Mouse (Mus musculus) brain, embryonic 14.5 days (tissue): ENCODE results near the gene Pcbp4. TPM values are rescaled to one million over a fixed set of nuclear protein-coding genes. Genes with fewer than 3 reads are reported as not detected.
"Not testable (repeated sequence)": the region's sequence is repeated elsewhere in the genome, so short reads cannot be mapped to it uniquely, and the experiment has no call there.

ENCODE experiments used
- DNase-seq: peaks from one replicate; pipeline ENCODE4 v3.0.0-alpha.2; 2011; ENCODE audit warnings: low read depth
- CTCF ChIP-seq: fragments of 200-500 bp; IDR thresholded peaks from 2 replicates; pipeline ENCODE4 v1.5.1; 2012; ENCODE audit warnings: inconsistent platforms, mild to moderate bottlenecking, moderate library complexity, borderline replicate concordance; ENCODE audit not compliant: insufficient read depth, insufficient read length; ENCODE audit errors: extremely low read depth
- POLR2A ChIP-seq: fragments of 200-500 bp; IDR thresholded peaks from 2 replicates; pipeline ENCODE4 v1.6.1; 2012; ENCODE audit warnings: mild to moderate bottlenecking, inconsistent platforms, borderline replicate concordance; ENCODE audit not compliant: poor library complexity, insufficient read depth, insufficient read length, severe bottlenecking; ENCODE audit errors: extremely low read depth
- polyA plus RNA-seq: library from polyadenylated mRNA; depleted of rRNA; stranded (reverse); fragments of >200 nt; gene quantifications from 2 replicates; pipeline ENCODE4 v1.2.3, GENCODE M21; 2012

Gene Pcbp4
- polyA plus RNA-seq, 1 experiment, result 607 TPM

DNA sequence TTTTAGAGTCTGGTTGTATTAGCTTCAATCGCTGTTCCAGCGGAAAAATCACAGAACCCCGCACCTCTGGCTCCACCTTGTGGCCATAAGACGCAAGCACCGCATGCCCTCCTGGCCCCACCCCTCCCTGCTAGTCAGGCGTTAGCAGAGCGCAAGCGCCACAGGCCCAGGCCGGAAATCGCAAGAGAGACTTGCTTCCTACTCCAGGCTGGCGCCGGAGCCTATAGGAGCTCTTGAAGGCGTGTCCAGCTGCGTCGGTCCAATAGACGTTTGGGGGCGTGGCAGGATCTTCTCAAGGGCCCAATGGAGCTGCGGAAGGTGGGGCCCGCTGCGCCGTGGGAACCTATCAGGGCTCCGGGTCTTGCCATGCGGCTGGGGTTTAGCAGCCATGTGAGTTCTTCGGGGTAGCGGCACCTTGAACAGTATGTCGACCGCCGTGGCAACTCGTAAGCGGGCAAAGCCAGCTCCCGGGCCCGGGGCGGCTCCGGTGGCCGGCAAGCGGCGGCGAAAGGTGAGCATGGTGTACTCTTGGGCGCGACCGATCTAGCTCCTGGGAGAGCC is 23.9 kb downstream of the Pcbp4 start, which contains the start of gene Parp3:
Parp3 (minus strand) TSS at position 26 of the 561 bp plus-strand sequence.
- peak; percentile 100 for DNase-seq
- TF ChIP-seq CTCF (peak; percentile 98), POLR2A (peak; percentile 17; the same call in 1 of the 2 replicates)

DNA sequence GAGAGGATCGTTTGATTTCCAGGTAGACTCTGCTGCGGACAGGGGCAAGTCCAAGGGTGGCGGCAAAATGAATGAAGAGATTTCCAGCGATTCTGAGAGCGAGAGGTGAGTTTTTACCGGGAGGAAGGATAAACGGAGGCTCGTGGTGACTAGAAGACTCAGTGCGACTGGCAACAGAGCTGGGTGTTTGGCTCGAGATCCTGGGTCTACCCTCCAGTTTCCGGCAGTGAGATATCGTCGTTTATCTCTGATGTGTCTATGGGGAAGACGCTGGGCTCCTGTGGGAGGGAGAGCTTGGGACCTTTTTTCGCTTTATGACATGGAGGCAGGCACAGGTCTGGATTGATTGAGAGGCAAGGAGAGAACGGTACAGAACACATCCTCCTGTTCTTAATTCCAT is 24.6 kb downstream of the Pcbp4 start:
- no peak for DNase-seq
- no peak for TF ChIP-seq CTCF
- no peak for TF ChIP-seq POLR2A

DNA sequence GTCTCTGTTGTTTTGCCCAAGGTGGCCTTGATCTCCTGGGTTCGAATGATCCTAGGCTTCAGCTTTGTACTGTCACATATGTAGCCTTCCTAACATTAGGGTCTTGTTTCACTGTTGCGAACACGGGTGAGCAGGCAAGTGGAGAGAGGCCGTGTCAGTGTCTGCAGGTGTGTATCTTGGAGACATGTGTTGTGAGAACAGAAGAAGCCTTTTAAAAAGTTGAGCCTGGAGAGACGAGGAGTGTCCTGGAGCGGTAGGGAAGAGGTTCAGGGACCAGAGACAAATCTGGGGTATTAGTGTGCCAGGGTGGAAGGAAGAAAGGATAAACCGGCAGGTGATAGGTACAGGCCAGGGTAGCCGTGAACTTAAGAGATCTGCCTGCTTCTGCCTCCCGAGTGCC is 25.0 kb downstream of the Pcbp4 start:
- DNase-seq, result no peak
- no peak for TF ChIP-seq POLR2A
- TF ChIP-seq CTCF, result no peak

DNA sequence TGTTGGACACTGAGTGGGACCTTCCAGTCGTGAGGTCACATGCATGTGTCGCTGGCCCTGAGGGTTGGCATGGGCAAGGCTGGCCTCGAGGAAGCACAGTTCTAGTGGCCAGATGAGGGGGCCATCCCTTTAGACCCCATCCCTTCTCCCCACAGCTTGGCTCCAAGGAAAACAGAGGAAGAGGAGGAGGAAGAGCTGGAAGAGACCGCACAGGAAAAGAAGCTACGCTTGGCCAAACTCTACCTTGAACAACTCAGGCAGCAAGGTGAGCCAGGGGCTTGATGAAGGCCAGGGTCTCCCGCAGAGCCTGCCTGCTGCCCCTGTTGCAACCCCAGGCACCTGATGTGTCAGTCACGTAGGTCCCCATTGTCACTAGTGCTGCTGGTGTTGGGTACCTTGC is 27.4 kb downstream of the Pcbp4 start:
- TF ChIP-seq POLR2A (no peak), CTCF (no peak)
- no peak for DNase-seq

DNA sequence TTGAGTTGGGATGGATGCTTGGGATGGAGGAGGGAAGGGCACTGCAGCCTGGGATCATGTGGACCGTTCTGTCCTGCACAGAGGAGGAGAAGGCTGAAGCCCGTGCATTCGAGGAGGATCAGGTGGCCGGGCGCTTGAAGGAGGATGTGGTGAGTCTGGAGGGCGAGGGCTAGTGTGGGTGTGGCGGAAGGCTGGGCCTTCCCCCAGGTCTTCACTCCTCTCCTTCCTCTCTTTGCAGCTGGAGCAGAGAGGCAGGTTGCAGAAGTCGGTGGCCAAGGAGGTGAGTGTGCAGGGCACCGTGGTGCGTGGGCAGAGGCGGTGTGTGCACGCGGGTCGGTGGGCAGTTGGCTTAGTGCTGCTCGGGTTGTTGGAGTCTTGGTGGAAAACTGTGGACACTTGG is 28.0 kb downstream of the Pcbp4 start:
- no peak for DNase-seq
- TF ChIP-seq POLR2A (no peak), CTCF (no peak)

DNA sequence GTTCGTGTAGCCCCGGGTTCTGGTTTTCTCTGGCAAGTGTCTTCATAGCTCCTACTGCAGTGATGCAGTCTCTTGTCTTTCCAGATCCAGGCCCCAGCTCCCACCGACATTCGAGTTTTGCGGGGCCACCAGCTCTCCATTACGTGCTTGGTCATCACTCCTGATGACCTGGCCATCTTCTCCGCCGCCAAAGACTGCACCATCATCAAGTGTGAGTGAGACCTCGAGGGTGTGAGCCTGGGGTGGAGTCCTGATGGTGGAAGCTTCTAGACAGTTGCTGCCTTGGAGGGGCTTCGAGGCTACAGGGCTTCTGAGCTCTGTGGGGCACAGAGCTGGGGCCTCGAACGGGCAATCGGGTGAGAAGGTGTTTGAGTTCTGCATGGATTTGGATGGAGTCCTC is 28.6 kb downstream of the Pcbp4 start:
- TF ChIP-seq CTCF (no peak), POLR2A (no peak)
- DNase-seq, result no peak

DNA sequence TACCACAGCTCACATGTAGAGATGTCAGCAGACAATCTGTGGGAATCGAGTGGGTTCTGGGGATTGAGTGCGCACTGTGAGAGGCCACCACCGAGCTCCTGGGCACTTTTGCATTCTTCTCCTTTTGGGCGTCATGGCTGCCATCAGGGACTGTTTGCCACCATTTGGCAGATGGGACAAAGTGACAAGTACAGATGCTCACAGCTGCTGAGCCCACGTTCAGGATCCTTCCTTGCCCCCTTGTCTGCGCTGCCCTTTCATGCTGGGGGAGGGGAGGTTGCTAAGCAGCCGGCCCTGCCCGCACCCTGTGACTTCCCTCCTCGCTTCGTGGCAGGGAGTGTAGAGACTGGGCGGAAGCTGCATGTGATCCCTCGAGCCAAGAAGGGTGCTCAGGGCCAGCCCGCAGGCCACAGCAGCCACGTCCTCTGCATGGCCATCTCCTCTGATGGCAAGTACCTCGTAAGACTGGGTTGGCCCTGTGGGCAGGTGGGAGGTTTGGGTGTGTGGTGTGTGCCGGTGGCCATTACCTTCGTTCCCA is 29.6 kb downstream of the Pcbp4 start:
- no peak for DNase-seq
- no peak for TF ChIP-seq POLR2A
- no peak for TF ChIP-seq CTCF

DNA sequence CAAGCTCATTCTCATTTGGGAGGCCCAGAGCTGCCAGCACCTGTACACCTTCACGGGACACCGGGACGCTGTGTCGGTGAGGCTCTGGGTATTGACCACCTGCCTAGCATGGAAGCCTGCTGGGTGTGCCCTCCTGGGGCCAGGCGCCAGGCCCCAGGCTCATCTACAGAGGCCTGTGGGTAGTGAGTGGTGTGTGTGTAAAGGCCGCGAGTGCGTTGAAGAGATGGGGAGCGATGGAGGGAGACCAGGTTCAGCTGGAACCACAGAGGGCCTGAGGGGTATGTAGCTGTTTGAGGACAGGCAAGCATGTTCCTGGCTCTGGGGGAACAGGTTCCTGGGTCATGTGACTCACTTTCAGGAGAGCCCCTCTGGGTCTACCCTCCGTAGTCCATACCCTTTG is 30.0 kb downstream of the Pcbp4 start:
- TF ChIP-seq CTCF, result no peak
- TF ChIP-seq POLR2A, result no peak
- DNase-seq, result no peak

DNA sequence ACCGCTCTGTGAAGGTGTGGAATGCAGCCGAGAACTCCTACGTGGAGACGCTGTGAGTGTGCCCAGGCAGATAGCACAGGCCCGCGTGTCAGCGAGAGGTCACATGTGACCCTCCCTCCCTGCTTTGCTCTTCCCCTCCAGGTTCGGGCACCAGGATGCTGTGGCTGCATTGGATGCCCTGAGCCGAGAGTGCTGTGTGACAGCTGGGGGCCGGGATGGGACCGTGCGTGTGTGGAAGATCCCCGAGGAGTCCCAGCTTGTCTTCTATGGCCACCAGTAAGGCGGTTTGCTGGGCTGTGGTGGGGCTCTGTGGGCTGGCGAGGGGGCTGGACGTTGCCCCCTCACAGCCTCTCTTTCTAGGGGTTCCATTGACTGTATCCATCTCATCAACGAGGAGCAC is 30.5 kb downstream of the Pcbp4 start:
- no peak for DNase-seq
- TF ChIP-seq CTCF, result no peak
- TF ChIP-seq POLR2A, result no peak

DNA sequence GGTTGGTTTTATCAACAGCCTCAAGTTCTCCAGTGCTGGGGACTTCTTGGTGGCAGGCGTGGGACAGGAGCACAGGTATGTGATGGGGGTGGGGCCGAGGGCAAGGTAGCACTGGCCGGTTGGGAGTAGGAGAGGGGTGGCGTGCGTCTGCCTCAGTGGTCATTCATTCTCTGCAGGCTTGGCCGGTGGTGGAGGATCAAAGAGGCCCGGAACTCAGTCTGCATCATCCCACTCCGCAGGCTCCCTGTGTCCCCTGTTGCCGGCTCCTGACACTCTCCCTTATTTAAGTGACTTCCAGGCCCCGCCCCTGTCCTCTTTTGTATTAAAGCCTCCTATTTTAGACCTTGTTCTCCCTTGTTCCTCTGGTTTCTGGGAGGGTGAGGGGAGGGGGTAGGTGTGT is 32.0 kb downstream of the Pcbp4 start:
- TF ChIP-seq CTCF (no peak), POLR2A (no peak)
- no peak for DNase-seq

DNA sequence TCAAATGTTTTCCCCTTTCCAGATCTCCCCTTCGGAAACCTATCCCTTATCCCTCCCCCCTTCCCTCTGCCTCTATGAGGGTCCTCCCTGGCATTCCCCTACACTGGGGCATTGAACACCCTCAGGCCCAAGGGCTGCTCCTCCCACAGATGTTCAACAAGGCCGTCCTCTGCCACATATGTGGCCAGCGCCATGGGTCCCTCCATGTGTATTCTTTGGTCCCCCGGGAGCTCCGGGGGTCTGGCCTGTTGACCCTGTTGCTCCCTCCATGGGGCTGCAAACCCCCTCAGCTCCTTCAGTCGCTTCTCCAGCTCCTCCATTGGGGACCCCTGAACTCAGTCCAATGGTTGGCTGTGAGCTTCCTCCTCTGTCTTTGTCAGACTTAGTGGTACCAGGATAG is 34.5 kb downstream of the Pcbp4 start:
- not testable (repeated sequence) for DNase-seq

DNA sequence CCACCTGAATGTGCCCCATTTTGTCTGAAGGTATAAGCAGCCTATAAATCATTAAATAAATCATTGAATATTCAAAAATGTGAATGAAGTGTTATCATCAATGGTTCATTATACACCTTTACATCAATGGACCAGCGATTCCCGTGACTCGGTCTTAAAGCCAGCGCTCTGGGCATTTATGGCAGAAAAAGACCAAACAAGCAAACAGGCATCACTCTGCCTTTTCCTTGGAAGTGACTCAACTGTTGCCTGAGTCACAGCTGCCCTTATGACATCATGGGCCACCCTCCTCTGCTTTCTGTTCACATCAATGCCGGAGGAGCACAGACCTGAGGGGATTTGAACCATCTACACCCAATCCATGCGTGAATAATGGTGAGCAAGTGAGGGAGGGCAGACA is 46.6 kb downstream of the Pcbp4 start, which contains the start of gene Iqcf1:
Iqcf1 (plus strand) TSS at position 301 of the 400 bp plus-strand sequence.
- DNase-seq, result no peak

More for the DNA sequence above, 46.6 kb downstream of the Pcbp4 start, which contains the start of gene Iqcf1:
- TF ChIP-seq POLR2A, result no peak
- no peak for TF ChIP-seq CTCF
